Mouse (Mus musculus) cerebellum, adult 2 months (tissue): ENCODE measurements around the gene Tgds.

Source experiments
- CTCF ChIP-seq: fragments of 200-500 bp; IDR thresholded peaks from 2 replicates; pipeline ENCODE4 v1.5.1; 2011; ENCODE audit warnings: low read depth, mild to moderate bottlenecking, control low read depth, low read length, moderate library complexity, borderline replicate concordance; ENCODE audit not compliant: insufficient read depth
- POLR2A ChIP-seq: fragments of 200-500 bp; IDR thresholded peaks from 2 replicates; pipeline ENCODE4 v1.6.1; 2011; ENCODE audit warnings: low read length, control low read depth, borderline replicate concordance; ENCODE audit not compliant: insufficient read depth

- TF ChIP-seq CTCF (no peak), POLR2A (no peak)
Observed at GRCm38 (mm10) chr14:118083851-118084250, 48.7 kb downstream of the Tgds start.
